Mouse (Mus musculus): ENCODE measurements at regions not wholly inside any gene's neighbourhood (a gene's known extent, or its start where the extent isn't known, plus 50 kb on each side); places are given as distances from the start of the nearest gene placed in this dataset.

GRCm38 (mm10) chr5:41165870-41166626, 541.9 kb downstream of the Rab28 start:
- TF ChIP-seq POLR2A (IDR thresholded peaks at IDR 0.05; ENCODE audit: low read depth, low read length) (no peak), CTCF (conservative IDR thresholded peaks at IDR 0.05; ENCODE audit: insufficient read depth, insufficient read length, low read depth, low read length) (no peak)

All from kidney, adult 2 months (tissue).